Mouse (Mus musculus): ENCODE results near the gene Adrb1.

GRCm38 (mm10) chr19:56756412-56756811, 34.4 kb downstream of the Adrb1 start:
- TF ChIP-seq CTCF (IDR thresholded peaks at IDR 0.05 in 2 of 3, conservative IDR thresholded peaks at IDR 0.05 in 1 of 3; ENCODE audit: control insufficient read depth in 1 of 3, insufficient read depth in 1 of 3, low read depth in 2 of 3, low read length in 3 of 3, poor library complexity in 1 of 3, severe bottlenecking in 1 of 3) (no peak), ZMIZ1 (IDR thresholded peaks at IDR 0.05; ENCODE audit: low read depth, low read length) (no peak)

Data from MEL (cell line).